Mouse (Mus musculus) left cerebral cortex, postnatal 10 days (tissue): ENCODE results near the gene Tgfb1i1. TPM values are rescaled to one million over a fixed set of nuclear protein-coding genes. Genes with fewer than 3 reads are reported as not detected.

Experiments
- DNase-seq, 2 experiments: peaks; one replicate each; pipeline ENCODE4 v3.0.0; 2021 to 2022; ENCODE audit warnings: low spot score in 2 of 2, mixed read lengths in 1 of 2; ENCODE audit errors: extremely low spot score in 1 of 2
- intact Hi-C: fragments of 180-260 bp; cut with DNase I; formaldehyde crosslinking; loops from one replicate; pipeline ENCODE4 v1.15.1; 2025
- total RNA-seq, 2 experiments: library from RNA; stranded (reverse); gene quantifications; 2 replicates each; pipeline ENCODE4 v1.2.3; 2021

Tgfb1i1 gene
- total RNA-seq, 2 experiments from 2014 or later: 33.0 to 35.9 TPM

DNA sequence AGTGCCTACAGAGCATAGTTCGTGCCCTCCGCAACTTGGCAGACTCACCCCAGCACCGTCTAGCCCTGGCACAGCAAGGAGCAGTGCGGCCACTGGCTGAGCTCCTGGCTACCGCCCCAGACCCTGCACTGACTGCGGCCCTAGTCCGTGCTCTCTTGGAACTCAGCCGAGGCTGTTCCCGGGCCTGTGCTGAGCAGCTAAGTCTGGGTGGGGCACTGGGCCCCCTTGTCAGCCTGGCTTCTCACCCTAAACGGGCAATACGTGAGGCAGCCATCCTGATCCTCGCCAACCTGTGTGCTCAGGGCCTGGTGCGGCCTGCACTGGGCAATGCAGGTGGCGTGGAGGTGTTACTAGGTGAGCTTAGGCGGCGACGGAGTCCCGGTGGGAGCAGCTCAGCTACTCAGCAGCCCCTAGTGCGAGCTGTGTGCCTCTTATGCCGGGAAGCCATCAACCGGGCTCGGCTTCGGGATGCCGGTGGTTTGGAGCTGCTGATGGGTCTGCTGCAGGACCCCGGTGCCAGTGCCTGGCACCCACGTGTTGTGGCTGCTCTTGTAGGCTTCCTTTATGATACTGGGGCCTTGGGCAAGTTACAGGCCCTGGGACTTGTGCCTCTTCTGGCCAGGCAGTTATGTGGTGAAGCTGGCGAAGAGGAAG lies 6.4 kb upstream of the Tgfb1i1 start:
- DNase-seq: peak in 1 of 2 experiments; percentile 59
- intact Hi-C loops: no loop called here

DNA sequence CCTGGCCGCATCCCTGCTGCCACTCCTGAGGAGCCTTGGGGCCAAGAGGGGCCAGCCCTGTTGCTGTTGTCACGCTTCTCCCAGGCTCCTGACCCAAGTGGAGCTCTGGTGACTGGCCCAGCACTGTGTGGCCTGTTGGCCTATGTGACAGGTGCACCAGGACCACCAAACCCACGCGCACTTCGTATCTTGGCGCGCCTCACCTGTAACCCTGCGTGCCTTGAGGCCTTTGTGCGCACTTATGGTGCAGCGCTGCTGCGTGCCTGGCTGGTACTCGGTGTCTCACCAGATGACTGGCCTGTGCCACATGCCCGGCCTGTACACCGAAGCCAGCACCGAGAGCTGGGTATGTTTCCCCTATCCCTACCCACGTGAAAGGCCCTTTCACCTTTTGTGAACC lies 4.3 kb upstream of the Tgfb1i1 start:
- DNase-seq: no peak
- intact Hi-C loops: no loop called here

DNA sequence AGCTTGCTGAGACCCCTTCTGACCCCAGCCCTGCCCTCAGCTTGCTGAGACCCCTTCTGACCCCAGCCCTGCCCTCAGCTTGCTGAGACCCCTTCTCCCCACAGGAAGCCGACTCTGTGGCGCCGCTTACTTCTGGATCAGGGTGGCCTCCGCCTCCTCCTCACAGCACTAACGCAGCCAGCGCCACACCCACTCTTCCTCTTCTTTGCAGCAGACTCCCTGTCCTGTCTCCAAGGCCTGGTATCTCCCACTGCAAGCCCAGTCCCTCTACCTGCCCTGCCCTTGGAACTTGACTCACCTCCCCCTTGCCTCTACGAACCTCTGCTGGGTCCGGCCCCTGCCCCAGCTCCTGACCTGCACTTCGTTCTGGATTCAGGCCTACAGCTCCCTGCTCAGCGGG lies 2.7 kb upstream of the Tgfb1i1 start:
- intact Hi-C loops: no loop called here
- DNase-seq: no peak

DNA sequence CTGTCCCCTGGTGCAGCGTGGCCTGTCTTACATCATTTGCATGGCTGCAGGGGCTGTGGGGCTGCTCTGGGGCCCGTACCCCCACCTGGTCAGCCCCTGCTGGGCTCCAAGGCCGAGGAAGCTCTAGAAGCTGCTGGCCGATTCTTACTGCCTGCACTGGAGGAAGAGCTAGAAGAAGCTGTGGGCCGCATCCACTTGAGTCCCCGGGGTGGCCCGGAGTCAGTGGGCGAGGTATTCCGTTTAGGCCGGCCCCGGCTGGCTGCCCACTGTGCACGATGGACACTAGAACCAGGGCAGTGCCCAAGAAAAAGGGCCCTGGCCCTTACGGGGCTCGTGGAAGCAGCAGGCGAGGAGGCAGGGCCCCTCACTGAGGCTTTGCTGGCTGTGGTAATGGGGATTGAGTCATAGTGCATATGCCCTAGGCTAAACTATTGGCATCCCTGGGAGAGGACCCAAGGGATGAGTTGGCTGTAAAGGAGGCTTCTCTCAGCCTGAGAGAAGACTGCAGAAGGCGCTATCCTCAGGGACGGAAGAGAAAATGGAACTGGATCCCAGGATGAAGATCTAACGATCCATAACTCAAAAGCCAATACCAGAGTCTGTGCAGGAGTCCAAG lies 2.1 kb upstream of the Tgfb1i1 start:
- intact Hi-C loops: loop anchor here (5.0 kb wide), 2 partner anchors 53 to 448 kb away; partner anchors contain the start of gene BC017158
- DNase-seq: no peak

DNA sequence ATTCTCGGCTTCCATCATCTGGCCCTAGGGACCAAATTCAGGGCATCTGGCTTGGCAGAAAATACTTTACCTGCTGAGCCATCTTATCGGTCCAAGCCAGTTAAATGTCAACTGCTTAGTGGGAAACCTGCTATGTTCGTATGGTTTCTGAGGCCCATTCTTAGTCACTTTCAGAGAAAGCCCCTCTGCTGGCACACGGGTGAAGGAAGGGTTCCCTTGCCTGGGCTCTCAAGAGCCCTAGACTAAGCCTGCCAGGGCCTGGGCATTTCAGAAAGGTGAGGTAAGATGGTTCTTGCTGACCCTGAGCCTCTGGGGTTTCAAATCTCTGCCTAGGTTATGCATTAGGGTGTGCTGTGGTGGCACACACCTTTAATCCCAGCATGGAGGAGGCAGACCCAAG lies 1.1 kb upstream of the Tgfb1i1 start:
- intact Hi-C loops: loop anchor here (5.0 kb wide), 2 partner anchors 52 to 447 kb away; partner anchors contain the start of gene BC017158
- DNase-seq: no peak

DNA sequence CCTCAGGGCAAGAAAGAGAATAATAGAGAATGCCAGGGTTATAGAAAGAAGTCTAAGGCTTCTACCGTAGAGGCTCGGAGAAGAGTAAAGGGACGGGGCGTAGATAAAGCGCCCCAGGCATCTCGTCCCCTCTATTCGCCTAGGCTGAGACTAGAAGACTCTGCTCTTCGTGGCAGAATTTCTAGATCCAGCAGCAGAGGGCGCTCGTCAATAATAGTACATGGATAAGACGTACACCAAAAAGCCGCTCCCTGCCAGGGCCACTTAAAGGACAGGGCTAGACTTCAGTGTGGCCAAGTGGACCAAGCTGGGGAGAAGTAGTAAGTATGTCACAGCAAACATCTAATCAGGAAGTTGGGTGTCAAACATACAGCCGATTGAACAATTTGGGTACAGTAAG lies 831 bp downstream of the Tgfb1i1 start:
- DNase-seq: peak; percentile 89 to 92
- intact Hi-C loops: loop anchor here (2.0 to 5.0 kb wide), 3 partner anchors 50 to 445 kb away; partner anchors contain the start of gene BC017158

DNA sequence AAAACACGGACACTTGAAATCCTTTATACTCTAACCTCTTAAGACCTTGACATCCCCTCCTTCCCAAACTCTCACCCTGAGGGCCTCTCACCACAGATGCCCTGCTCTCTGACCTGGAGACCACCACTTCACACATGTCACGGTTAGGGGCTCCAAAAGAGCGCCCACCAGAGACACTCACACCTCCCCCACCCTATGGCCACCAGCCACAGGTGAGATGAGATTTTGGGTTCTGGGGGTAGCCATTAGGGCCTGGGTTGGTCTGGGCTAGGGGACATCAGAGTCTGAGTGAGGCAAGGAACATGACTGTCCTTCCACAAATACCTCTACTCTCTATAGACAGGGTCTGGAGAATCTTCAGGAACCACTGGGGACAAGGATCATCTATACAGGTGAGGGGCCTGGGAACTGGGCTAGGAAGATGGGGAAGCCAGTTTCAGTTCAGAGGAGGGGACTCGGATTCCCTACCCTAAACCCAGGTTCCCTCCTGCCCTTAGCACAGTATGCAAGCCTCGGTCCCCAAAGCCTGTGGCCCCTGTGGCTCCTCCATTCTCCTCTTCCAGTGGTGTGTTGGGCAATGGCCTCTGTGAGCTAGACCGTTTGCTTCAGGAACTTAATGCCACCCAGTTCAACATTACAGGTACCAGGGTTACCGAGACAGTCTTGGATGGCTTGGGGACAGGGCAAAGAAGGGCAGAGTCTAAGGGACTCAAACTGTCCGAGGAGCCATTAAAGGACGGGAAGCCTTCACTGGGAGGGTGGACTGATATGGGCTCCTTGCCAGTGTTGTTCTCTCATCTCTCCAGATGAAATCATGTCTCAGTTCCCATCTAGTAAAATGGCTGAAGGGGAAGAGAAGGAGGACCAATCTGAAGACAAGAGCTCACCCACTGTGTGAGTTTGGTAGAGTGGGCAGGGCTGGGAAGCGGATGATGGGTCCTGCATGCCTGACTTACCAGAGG lies 1.8 kb downstream of the Tgfb1i1 start:
- no peak for DNase-seq
- intact Hi-C loops: loop anchor here (5.0 kb wide), 2 partner anchors 49 to 444 kb away; partner anchors contain the start of gene BC017158

DNA sequence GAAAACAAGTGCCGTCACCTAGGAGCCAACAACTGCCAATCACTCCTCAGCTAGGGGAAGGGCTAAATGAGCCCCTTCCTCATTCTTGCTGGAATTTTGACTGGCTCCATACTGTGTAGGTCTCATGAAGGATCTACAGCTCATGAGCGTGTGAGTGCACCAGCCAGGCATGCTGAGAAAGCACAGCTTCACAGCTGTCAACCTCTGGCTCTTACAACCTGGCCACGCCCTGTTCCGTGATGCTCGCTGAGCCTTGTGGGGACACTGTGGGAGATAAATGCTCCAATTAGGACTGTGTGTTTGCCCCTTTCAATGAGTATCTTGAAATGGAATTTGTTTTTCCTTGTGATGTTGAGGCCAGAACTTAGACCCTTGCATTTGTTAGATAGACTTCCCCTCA lies 3.4 kb downstream of the Tgfb1i1 start:
- intact Hi-C loops: loop anchor here (5.0 kb wide), 2 partner anchors 47 to 442 kb away; partner anchors contain the start of gene BC017158
- DNase-seq: no peak

DNA sequence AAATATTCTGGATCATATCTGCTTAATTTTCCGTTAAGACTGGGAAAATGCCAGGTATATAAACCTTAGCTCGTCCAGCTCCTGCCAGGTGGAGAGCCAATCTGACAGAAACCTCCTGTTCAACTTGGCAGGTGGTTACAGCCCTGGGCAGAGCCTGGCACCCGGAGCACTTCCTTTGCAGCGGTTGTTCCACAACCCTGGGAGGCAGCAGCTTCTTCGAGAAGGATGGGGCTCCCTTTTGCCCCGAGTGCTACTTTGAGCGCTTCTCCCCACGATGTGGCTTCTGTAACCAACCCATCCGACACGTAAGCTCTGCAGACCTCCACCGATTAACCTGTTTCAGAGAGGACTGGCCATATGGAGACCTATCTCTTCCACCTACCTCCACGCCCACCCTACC lies 5.3 kb downstream of the Tgfb1i1 start:
- intact Hi-C loops: no loop called here
- no peak for DNase-seq

DNA sequence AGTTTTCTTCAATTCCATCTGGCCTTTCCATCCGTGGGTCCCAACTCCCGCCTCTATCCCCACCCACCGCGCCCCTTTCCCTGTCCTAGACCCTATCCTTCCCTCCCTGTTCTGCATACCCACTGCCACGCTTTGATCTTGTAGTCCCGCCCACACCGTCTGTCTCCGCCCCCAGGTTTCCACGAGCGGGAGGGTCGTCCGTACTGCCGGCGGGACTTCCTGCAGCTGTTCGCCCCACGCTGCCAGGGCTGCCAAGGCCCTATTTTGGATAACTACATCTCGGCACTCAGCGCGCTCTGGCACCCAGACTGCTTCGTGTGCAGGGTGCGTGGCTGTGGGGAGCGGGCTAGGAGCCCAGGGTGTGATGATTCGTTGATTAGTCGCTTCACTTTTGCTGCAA lies 6.0 kb downstream of the Tgfb1i1 start:
- DNase-seq: peak; percentile 63 to 82
- intact Hi-C loops: no loop called here

DNA sequence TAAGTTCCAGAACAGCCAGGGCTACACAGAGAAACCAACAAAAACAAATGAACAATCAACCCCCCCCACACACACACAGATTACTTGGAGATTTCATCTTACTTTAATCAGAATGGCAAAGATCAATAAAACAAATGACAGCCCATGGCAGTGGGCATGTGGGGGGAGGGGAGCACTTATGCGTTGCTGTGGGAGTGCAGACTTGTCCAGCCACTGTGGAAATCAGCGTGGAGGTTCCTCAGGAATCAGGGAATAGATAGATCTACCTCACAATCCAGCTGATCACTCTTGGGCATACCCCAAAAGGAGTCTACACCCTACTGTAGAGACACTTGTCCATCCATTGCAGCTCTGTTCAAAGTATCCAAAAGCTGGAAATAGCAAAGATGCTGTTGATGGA lies 8.4 kb downstream of the Tgfb1i1 start:
- intact Hi-C loops: no loop called here
- DNase-seq: no peak

DNA sequence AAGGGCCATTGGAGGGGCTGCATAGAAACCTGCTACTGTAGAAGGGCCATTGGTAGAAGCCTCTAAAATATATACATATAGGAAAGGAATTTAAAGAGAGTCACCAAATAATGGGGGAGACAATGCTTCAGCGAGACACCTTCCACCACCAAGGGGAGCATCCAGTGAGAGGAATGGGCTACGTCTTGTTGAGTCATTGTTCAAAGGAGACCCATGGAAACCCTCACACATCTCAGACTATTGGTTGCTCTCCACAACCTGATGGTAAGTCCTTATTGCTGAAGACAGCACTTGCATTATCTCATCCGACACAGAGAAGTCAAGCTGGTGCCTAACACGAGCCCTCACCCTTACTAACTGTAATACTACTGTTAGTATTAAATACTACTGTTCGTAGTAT lies 9.1 kb downstream of the Tgfb1i1 start:
- no peak for DNase-seq
- intact Hi-C loops: no loop called here

DNA sequence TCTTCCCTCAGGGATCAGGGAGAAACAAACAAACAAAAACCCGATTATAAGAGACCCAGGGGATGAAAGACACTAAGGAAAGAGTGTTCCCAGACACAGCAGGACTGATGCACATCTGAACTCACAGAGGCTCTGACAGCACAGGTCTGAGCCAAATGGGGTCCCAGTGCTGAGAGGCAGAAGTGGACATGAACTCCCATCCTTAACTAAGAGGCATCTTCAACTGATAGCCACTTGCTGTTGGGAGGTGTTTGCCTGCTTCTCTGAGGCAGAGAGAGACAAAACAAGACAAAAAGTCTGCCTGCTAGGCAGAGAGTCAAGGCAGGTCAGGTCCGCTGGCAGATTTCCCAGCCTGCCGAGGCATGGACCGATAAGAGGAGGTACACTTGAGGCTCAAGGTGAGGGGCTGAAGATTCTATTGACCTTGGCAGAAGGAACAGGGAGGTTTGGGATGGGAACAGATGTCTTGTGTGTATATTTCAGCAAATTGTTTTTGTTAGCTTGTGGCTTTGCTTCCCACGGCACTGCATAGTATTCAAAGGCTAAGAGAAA lies 10.2 kb downstream of the Tgfb1i1 start:
- DNase-seq: no peak
- intact Hi-C loops: no loop called here

DNA sequence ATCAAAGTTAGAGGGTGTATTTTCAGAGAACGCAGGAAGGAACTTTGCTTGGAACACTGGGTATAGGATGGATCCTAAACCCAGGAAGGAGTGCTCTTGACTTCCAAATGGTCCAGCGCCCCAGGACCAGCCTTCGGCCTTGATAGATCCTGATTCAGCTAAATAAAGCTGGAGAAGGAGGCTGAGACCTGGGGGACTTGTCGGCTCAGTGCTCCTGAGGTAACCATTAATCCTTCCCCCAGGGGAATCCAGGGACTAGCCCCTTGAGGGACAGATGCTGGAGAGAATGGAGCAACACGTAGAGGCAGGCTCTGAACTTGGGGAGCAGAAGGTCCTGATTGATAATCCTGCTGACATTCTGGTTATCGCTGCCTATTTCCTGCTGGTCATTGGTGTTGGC lies 18.8 kb downstream of the Tgfb1i1 start, which contains the start of gene Slc5a2:
Gene Slc5a2 (plus strand): TSS at position 247 of the 400 bp plus-strand sequence.
- intact Hi-C loops: no loop called here
- no peak for DNase-seq

DNA sequence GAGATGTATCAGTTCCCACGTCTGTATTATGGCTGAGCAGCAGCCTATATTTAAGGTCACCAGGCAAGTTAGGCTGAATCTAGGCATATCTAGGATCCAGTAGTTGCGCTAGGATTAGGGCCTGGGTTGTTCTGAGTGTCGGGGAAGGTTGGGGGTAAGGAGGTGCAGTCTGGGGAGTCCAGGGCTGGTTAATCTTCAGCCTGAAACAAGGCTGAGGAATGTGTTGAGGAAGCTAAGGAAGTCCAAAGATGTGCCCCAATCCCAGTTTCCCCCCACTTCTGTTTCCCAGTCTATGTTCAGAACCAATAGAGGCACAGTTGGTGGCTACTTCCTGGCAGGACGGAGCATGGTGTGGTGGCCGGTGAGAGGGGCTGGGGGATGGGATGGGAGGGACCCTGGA lies 19.4 kb downstream of the Tgfb1i1 start:
- intact Hi-C loops: no loop called here
- DNase-seq: no peak

DNA sequence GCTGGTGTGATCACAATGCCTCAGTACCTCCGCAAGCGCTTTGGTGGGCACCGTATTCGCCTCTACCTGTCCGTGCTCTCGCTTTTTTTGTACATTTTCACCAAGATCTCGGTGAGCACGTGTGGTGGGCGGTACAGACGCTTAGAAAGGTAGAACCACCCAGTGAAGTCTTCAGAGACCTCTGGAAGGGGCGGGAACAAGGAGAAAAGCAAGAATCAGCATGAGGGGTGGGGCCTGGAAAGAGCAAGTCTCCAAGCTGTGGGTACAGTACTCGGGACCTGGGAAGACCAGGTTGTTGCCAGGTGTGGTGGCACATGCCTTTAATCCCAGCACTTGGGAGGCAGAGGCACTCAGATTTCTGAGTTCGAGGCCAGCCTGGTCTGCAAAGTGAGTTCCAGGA lies 20.8 kb downstream of the Tgfb1i1 start:
- no peak for DNase-seq
- intact Hi-C loops: no loop called here

DNA sequence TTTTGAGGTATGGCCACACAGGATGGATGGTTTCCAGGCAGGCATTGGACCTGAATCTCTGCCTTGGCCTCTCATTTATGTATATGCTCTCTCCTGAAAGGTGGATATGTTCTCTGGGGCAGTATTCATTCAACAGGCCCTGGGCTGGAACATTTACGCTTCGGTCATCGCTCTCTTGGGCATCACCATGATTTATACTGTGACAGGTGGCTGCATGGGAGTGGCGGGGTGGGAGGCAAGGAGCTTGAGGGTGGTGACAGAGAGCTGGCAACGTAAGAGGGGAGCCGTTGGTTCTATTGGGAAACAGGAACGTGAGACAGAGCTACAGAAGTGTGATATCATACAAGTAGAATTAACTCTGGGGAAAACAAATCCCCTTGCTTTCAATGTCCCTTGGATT lies 21.2 kb downstream of the Tgfb1i1 start:
- DNase-seq: no peak
- intact Hi-C loops: no loop called here

DNA sequence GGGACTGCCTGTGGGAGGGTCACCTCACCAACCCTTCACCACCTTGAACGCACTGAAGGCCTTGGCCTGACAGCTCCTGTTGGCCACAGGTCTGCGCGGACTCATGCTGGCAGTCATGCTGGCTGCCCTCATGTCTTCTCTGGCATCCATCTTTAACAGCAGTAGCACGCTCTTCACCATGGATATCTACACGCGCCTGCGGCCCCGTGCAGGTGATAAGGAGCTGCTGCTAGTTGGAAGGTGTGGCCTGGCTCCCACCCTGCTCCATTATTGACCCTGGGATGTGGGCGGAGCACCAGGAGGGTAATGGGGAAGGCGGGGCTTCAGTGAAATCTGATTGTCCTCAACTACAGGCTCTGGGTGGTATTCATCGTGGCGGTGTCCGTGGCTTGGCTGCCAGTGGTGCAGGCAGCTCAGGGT lies 23.8 kb downstream of the Tgfb1i1 start:
- DNase-seq: no peak
- intact Hi-C loops: no loop called here

DNA sequence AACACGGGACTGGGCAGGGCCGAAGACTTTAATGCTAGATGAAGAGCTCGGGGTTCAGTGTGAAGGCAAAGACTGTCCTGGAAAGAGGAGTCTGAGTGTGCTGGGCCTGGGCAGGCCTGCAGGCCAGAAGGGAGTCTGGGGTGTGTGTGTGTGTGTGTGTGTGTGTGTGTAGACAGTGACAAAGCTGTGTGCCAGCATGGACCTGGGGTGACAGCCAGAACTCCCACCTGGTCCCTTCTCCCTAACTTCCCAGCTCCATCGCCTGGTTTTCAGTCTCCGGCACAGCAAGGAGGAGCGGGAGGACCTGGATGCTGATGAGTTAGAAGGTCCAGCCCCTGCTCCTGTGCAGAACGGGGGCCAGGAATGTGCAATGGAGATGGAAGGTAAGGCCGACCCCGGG lies 24.9 kb downstream of the Tgfb1i1 start:
- intact Hi-C loops: no loop called here
- DNase-seq: no peak
